Mouse (Mus musculus) erythroblast, embryonic 14.5 days (primary cell): ENCODE measurements around the gene 4833427G06Rik.

Source experiments
- GATA1 ChIP-seq: IDR thresholded peaks from 2 replicates; pipeline ENCODE4 v1.6.1; 2012; ENCODE audit warnings: low read length, inconsistent platforms, mixed read lengths
- TAL1 ChIP-seq: IDR thresholded peaks from 3 replicates; pipeline ENCODE4 v1.6.1; 2012; ENCODE audit warnings: low read length, inconsistent platforms, mixed read lengths

GRCm38 (mm10) chr9:51042136-51042535 is 59.7 kb downstream of the 4833427G06Rik start:
- no peak for TF ChIP-seq GATA1
- no peak for TF ChIP-seq TAL1
